Mouse (Mus musculus) lung, postnatal 0 days (tissue): ENCODE measurements around the gene Tmem25. TPM values are rescaled to one million over a fixed set of nuclear protein-coding genes. Genes with fewer than 3 reads are reported as not detected.
"Not testable (repeated sequence)": the region's sequence is repeated elsewhere in the genome, so short reads cannot be mapped to it uniquely, and the experiment has no call there.

Experiments
- ATAC-seq: fragments of 200-750 bp; cut with Nextera tagmentation; 2 replicates; pipeline ENCODE4 v1.8.0; 2017; ENCODE audit warnings: moderate library complexity
- DNase-seq: peaks from one replicate; pipeline ENCODE4 v3.0.0-alpha.2; 2016; ENCODE audit warnings: low spot score
- H3K27ac ChIP-seq: fragments of 300-500 bp; sonication (generic); 2 replicates; pipeline ENCODE4 v1.5.1; 2014; ENCODE audit warnings: antibody characterized with exemption, mild to moderate bottlenecking, low read length, mixed read lengths
- H3K27me3 ChIP-seq: fragments of 300-500 bp; sonication (generic); replicated peaks from 2 replicates; pipeline ENCODE4 v1.6.1; 2014; ENCODE audit warnings: low read length, mixed read lengths; ENCODE audit not compliant: insufficient read depth
- H3K36me3 ChIP-seq: fragments of 300-500 bp; sonication (generic); 2 replicates; pipeline ENCODE4 v1.6.1; 2014; ENCODE audit warnings: low read length, mixed read lengths; ENCODE audit not compliant: insufficient read depth
- H3K4me1 ChIP-seq: fragments of 300-500 bp; sonication (generic); 2 replicates; pipeline ENCODE4 v1.6.1; 2014; ENCODE audit warnings: antibody characterized with exemption, low read depth, low read length, mixed read lengths; ENCODE audit not compliant: insufficient read depth
- H3K4me2 ChIP-seq: fragments of 300-500 bp; sonication (generic); replicated peaks from 2 replicates; pipeline ENCODE4 v1.6.1; 2014; ENCODE audit warnings: low read depth, mild to moderate bottlenecking, low read length, moderate library complexity, mixed read lengths
- H3K4me3 ChIP-seq: fragments of 300-500 bp; sonication (generic); 2 replicates; pipeline ENCODE4 v1.5.1; 2014; ENCODE audit warnings: low read depth, low read length
- H3K9ac ChIP-seq: fragments of 300-500 bp; sonication (generic); replicated peaks from 2 replicates; pipeline ENCODE4 v1.6.1; 2014; ENCODE audit warnings: low read depth, mild to moderate bottlenecking
- H3K9me3 ChIP-seq: fragments of 300-500 bp; sonication (generic); 2 replicates; pipeline ENCODE4 v1.6.1; 2016; ENCODE audit warnings: low read length, mixed read lengths
- CTCF ChIP-seq: IDR thresholded peaks from 2 replicates; pipeline ENCODE4 v1.5.1; 2016; ENCODE audit warnings: antibody characterized with exemption, mild to moderate bottlenecking
- EP300 ChIP-seq: IDR thresholded peaks from 2 replicates; pipeline ENCODE4 v1.6.1; 2016; ENCODE audit warnings: antibody characterized with exemption, mild to moderate bottlenecking, control low read depth
- WGBS: fragments of 180-500 bp; shearing (Covaris S2); extraction: QIAGEN DNeasy Blood & Tissue Kit; methylation state at CpG from one replicate; pipeline ENCODE4 v1.1.7; 2014; 5-methylcytosine and 5-hydroxymethylcytosine counted together
- polyA plus RNA-seq: library from polyadenylated mRNA; unstranded; fragments of >200 nt; fragmentation: Nextera tagmentation; extraction: Ambion mirVana; gene quantifications from 2 replicates; pipeline ENCODE4 v1.2.1, GENCODE M21; 2015

The Tmem25 gene
- polyA plus RNA-seq, 1 experiment from 2014 or later: 0.91 TPM

GRCm38 (mm10) chr9:44799958-44800324, 834 bp upstream of the Tmem25 start:
- DNase-seq: no peak
- TF ChIP-seq CTCF: no peak
- no peak for TF ChIP-seq EP300
- 38% methylated on average over 9 of the region's 9 CpGs for WGBS
- H3K27ac ChIP-seq: no peak overlapping the region
- peak overlapping the region; percentile 93 for H3K4me2 ChIP-seq
- H3K4me1 ChIP-seq: peaks cover 4% of the 10 kb centered on the region; the same call in 1 of the 2 replicates
- no peaks in the 10 kb centered on the region for H3K9me3 ChIP-seq
- H3K4me3 ChIP-seq: peak overlapping the region; percentile 51
- 0 out of 2 replicates have a peak, but pooled peaks cover 4% of the 10 kb centered on the region for H3K36me3 ChIP-seq
- ATAC-seq: no peak
- no peak overlapping the region for H3K9ac ChIP-seq
- no peaks in the 10 kb centered on the region for H3K27me3 ChIP-seq

- Histone ChIP-seq H3K4me2 (0 out of 2 replicates have a peak overlapping the region, but pooled peaks have one; percentile 93), H3K36me3 (no peaks in the 10 kb centered on the region)
- WGBS: 46% methylated on average over 7 of the region's 7 CpGs
These were observed 809 bp downstream of the Tmem25 start for GRCm38 (mm10) chr9:44798298-44798697.

GRCm38 (mm10) chr9:44792842-44793241, 6.3 kb downstream of the Tmem25 start:
- Histone ChIP-seq H3K4me1 (no peaks in the 10 kb centered on the region), H3K4me3 (no peak overlapping the region), H3K27me3 (no peaks in the 10 kb centered on the region), H3K9ac (no peak overlapping the region), H3K9me3 (no peaks in the 10 kb centered on the region), H3K36me3 (peaks cover 33% of the 10 kb centered on the region; the same call in 1 of the 2 replicates), H3K27ac (no peak overlapping the region), H3K4me2 (no peak overlapping the region)
- WGBS: 80% methylated on average over 9 of the region's 9 CpGs
- TF ChIP-seq EP300 (no peak), CTCF (no peak)
- ATAC-seq: no peak
- no peak for DNase-seq

More at GRCm38 (mm10) chr9:44798298-44798697, 809 bp downstream of the Tmem25 start:
- H3K4me1 ChIP-seq: peaks cover 4% of the 10 kb centered on the region; the same call in 1 of the 2 replicates
- H3K9ac ChIP-seq: no peak overlapping the region
- no peak overlapping the region for H3K4me3 ChIP-seq
- no peaks in the 10 kb centered on the region for H3K9me3 ChIP-seq
- H3K27ac ChIP-seq: no peak overlapping the region
- TF ChIP-seq EP300: no peak
- no peak for TF ChIP-seq CTCF
- no peak for ATAC-seq
- DNase-seq: no peak
- no peaks in the 10 kb centered on the region for H3K27me3 ChIP-seq

- Histone ChIP-seq H3K9ac (peak overlapping the region; percentile 95), H3K4me1 (peaks cover 5% of the 10 kb centered on the region; the same call in 1 of the 2 replicates), H3K4me2 (peak overlapping the region; percentile 80), H3K27ac (peak overlapping the region; percentile 90), H3K36me3 (no peaks in the 10 kb centered on the region), H3K4me3 (peak overlapping the region; percentile 70), H3K9me3 (no peaks in the 10 kb centered on the region), H3K27me3 (no peaks in the 10 kb centered on the region)
- under 1% methylated on average over 41 of the region's 41 CpGs for WGBS
- TF ChIP-seq EP300: peak; percentile 70
- peak; percentile 90 for TF ChIP-seq CTCF
- ATAC-seq: peak; percentile 100
- peak; percentile 98 for DNase-seq
These were observed 26.1 kb downstream of the Tmem25 start for GRCm38 (mm10) chr9:44772750-44773651.

GRCm38 (mm10) chr9:44772392-44772749, 26.7 kb downstream of the Tmem25 start:
- WGBS: 19% methylated on average over 5 of the region's 5 CpGs
- no peak for ATAC-seq
- Histone ChIP-seq H3K27ac (peak overlapping the region; percentile 45; the same call in 1 of the 2 replicates), H3K9ac (no peak overlapping the region), H3K4me3 (no peak overlapping the region), H3K9me3 (no peaks in the 10 kb centered on the region), H3K36me3 (no peaks in the 10 kb centered on the region), H3K4me2 (no peak overlapping the region), H3K27me3 (no peaks in the 10 kb centered on the region), H3K4me1 (peaks cover 5% of the 10 kb centered on the region; the same call in 1 of the 2 replicates)
- no peak for DNase-seq
- TF ChIP-seq CTCF (no peak), EP300 (no peak)

- WGBS: 90% methylated on average over 5 of the region's 5 CpGs
- no peak overlapping the region for H3K27ac ChIP-seq
- no peaks in the 10 kb centered on the region for H3K36me3 ChIP-seq
- TF ChIP-seq CTCF (peak; percentile 19; the same call in 1 of the 2 replicates), EP300 (no peak)
- ATAC-seq (no peak), DNase-seq (no peak)
- no peak overlapping the region for H3K4me3 ChIP-seq
- no peak overlapping the region for H3K9ac ChIP-seq
- H3K4me2 ChIP-seq: no peak overlapping the region
- no peaks in the 10 kb centered on the region for H3K9me3 ChIP-seq
- H3K27me3 ChIP-seq: no peaks in the 10 kb centered on the region
- peaks cover 5% of the 10 kb centered on the region; the same call in 1 of the 2 replicates for H3K4me1 ChIP-seq
These were observed 27.7 kb downstream of the Tmem25 start for GRCm38 (mm10) chr9:44771376-44771775.

GRCm38 (mm10) chr9:44768029-44768394, 31.1 kb downstream of the Tmem25 start:
- not testable (repeated sequence) for H3K4me1 ChIP-seq, H3K36me3 ChIP-seq, DNase-seq, H3K9ac ChIP-seq, H3K27me3 ChIP-seq, H3K9me3 ChIP-seq, ATAC-seq
- Histone ChIP-seq H3K4me2 (peak overlapping the region; percentile 76; the same call in 1 of the 2 replicates), H3K4me3 (peak overlapping the region; percentile 99; the same call in 1 of the 2 replicates), H3K27ac (0 out of 2 replicates have a peak overlapping the region, but pooled peaks have one; percentile 32)
- WGBS: 39% methylated on average over 7 of the region's 9 CpGs
